Mouse (Mus musculus) CH12.LX (cell line): ENCODE measurements at regions not wholly inside any gene's neighbourhood (a gene's known extent, or its start where the extent isn't known, plus 50 kb on each side); places are given as distances from the start of the nearest gene placed in this dataset.

Source experiments
- DNase-seq: peaks from one replicate; pipeline ENCODE4 v3.0.0-alpha.2; 2013; ENCODE audit errors: extremely low read depth
- H3K27ac ChIP-seq: 2 replicates; pipeline ENCODE4 v1.5.1; 2012; ENCODE audit warnings: low read depth, mild to moderate bottlenecking, control low read depth, moderate library complexity; ENCODE audit not compliant: insufficient read depth
- H3K27me3 ChIP-seq: replicated peaks from 2 replicates; pipeline ENCODE3; 2012; ENCODE audit warnings: inconsistent platforms
- H3K36me3 ChIP-seq, 2 experiments: replicated peaks in 1 of 2; 2 replicates each; pipeline versions ENCODE3 to v1.6.1; 2012; ENCODE audit warnings: inconsistent platforms in 1 of 2, low read length in 1 of 2, mild to moderate bottlenecking in 1 of 2, mixed read lengths in 1 of 2, moderate library complexity in 1 of 2; ENCODE audit not compliant: control insufficient read depth in 1 of 2, insufficient read depth in 1 of 2
- H3K4me1 ChIP-seq, 2 experiments: 2 replicates each; pipeline ENCODE4 v1.6.1; 2012; ENCODE audit warnings: inconsistent platforms in 1 of 2, moderate library complexity in 1 of 2; ENCODE audit not compliant: insufficient read depth in 2 of 2, control insufficient read depth in 1 of 2
- H3K4me2 ChIP-seq: 2 replicates; pipeline ENCODE4 v1.6.1; 2012; ENCODE audit warnings: low read depth, mild to moderate bottlenecking, control low read depth; ENCODE audit not compliant: poor library complexity, insufficient read depth, severe bottlenecking
- H3K4me3 ChIP-seq, 3 experiments: fragments of 150-350 bp in 1 of 3; sonication (generic) in 1 of 3; replicated peaks in 1 of 3; 2 replicates each; pipeline versions ENCODE3 to v1.5.1; 2011 to 2012; ENCODE audit warnings: low read depth in 2 of 3, low read length in 2 of 3, mild to moderate bottlenecking in 2 of 3, moderate library complexity in 2 of 3, control low read depth in 1 of 3, improper control_type of control experiment in 1 of 3, inconsistent platforms in 1 of 3, mixed read lengths in 1 of 3; ENCODE audit not compliant: poor library complexity in 1 of 3
- H3K79me2 ChIP-seq: replicated peaks from 2 replicates; pipeline ENCODE4 v1.6.1; 2012; ENCODE audit warnings: mild to moderate bottlenecking, moderate library complexity; ENCODE audit not compliant: control insufficient read depth, poor library complexity, insufficient read depth, severe bottlenecking; ENCODE audit errors: extremely low read depth
- H3K9ac ChIP-seq: 2 replicates; pipeline ENCODE4 v1.6.1; 2012; ENCODE audit warnings: low read depth, mild to moderate bottlenecking, control low read depth, moderate library complexity; ENCODE audit not compliant: insufficient read depth
- H3K9me3 ChIP-seq: replicated peaks from 2 replicates; pipeline ENCODE3; 2012; ENCODE audit warnings: low read length, inconsistent platforms, mixed read lengths
- CHD1 ChIP-seq: IDR thresholded peaks from 2 replicates; pipeline ENCODE4 v1.6.1; 2012; ENCODE audit warnings: low read depth, low read length, improper control_type of control experiment, inconsistent platforms
- E2F4 ChIP-seq: IDR thresholded peaks from 2 replicates; pipeline ENCODE4 v1.6.1; 2011; ENCODE audit warnings: low read depth, low read length, improper control_type of control experiment; ENCODE audit not compliant: insufficient replicate concordance
- ELF1 ChIP-seq: IDR thresholded peaks from 2 replicates; pipeline ENCODE4 v1.6.1; 2014; ENCODE audit warnings: low read depth, mild to moderate bottlenecking, inconsistent platforms, low read length, improper control_type of control experiment
- ETS1 ChIP-seq: conservative IDR thresholded peaks from 2 replicates; pipeline ENCODE4 v1.6.1; 2012; ENCODE audit warnings: low read depth, mild to moderate bottlenecking, inconsistent platforms, low read length, improper control_type of control experiment, moderate library complexity
- GABPA ChIP-seq: IDR thresholded peaks from 2 replicates; pipeline ENCODE4 v1.6.1; 2012; ENCODE audit warnings: low read depth, low read length, improper control_type of control experiment, inconsistent platforms; ENCODE audit not compliant: insufficient replicate concordance
- HCFC1 ChIP-seq: IDR thresholded peaks from 2 replicates; pipeline ENCODE4 v1.6.1; 2012; ENCODE audit warnings: low read depth, mild to moderate bottlenecking, inconsistent platforms, low read length, improper control_type of control experiment
- KAT2A ChIP-seq: IDR thresholded peaks from 2 replicates; pipeline ENCODE4 v1.6.1; 2012; ENCODE audit warnings: low read length, improper control_type of control experiment, inconsistent platforms; ENCODE audit not compliant: insufficient replicate concordance
- MAZ ChIP-seq: IDR thresholded peaks from 2 replicates; pipeline ENCODE4 v1.6.1; 2012; ENCODE audit warnings: low read depth, mild to moderate bottlenecking, inconsistent platforms, low read length, improper control_type of control experiment, moderate library complexity
- MEF2A ChIP-seq: IDR thresholded peaks from 2 replicates; pipeline ENCODE4 v1.6.1; 2014; ENCODE audit warnings: low read depth, mild to moderate bottlenecking, inconsistent platforms, low read length, improper control_type of control experiment, borderline replicate concordance
- MXI1 ChIP-seq: IDR thresholded peaks from 2 replicates; pipeline ENCODE4 v1.6.1; 2011; ENCODE audit warnings: mild to moderate bottlenecking, low read depth, low read length, improper control_type of control experiment
- MYC ChIP-seq: IDR thresholded peaks from 2 replicates; pipeline ENCODE4 v1.6.1; 2011; ENCODE audit warnings: low read depth, mild to moderate bottlenecking, improper control_type of control experiment, low read length
- NELFE ChIP-seq: IDR thresholded peaks from 2 replicates; pipeline ENCODE4 v1.6.1; 2011; ENCODE audit warnings: low read depth, low read length, improper control_type of control experiment
- NRF1 ChIP-seq: IDR thresholded peaks from 2 replicates; pipeline ENCODE4 v1.6.1; 2014; ENCODE audit warnings: low read depth, mild to moderate bottlenecking, inconsistent platforms, low read length, improper control_type of control experiment, moderate library complexity
- POLR2AphosphoS2 ChIP-seq: IDR thresholded peaks from 2 replicates; pipeline ENCODE4 v1.6.1; 2011; ENCODE audit warnings: low read depth, low read length, improper control_type of control experiment
- RCOR1 ChIP-seq: conservative IDR thresholded peaks from 2 replicates; pipeline ENCODE4 v1.6.1; 2012; ENCODE audit warnings: low read depth, mild to moderate bottlenecking, inconsistent platforms, low read length, improper control_type of control experiment
- SIN3A ChIP-seq: IDR thresholded peaks from 2 replicates; pipeline ENCODE4 v1.6.1; 2012; ENCODE audit warnings: low read length, improper control_type of control experiment, inconsistent platforms
- SMC3 ChIP-seq: IDR thresholded peaks from 2 replicates; pipeline ENCODE4 v1.6.1; 2011; ENCODE audit warnings: low read depth, low read length, improper control_type of control experiment
- TBP ChIP-seq: conservative IDR thresholded peaks from 2 replicates; pipeline ENCODE4 v1.6.1; 2011; ENCODE audit warnings: low read depth, low read length, improper control_type of control experiment
- TCF12 ChIP-seq: IDR thresholded peaks from 2 replicates; pipeline ENCODE4 v1.6.1; 2014; ENCODE audit warnings: low read depth, mild to moderate bottlenecking, inconsistent platforms, low read length, improper control_type of control experiment
- UBTF ChIP-seq: IDR thresholded peaks from 2 replicates; pipeline ENCODE4 v1.6.1; 2012; ENCODE audit warnings: low read depth, mild to moderate bottlenecking, inconsistent platforms, low read length, improper control_type of control experiment, moderate library complexity
- USF2 ChIP-seq: conservative IDR thresholded peaks from 2 replicates; pipeline ENCODE4 v1.6.1; 2011; ENCODE audit warnings: low read depth, low read length, improper control_type of control experiment
- ZKSCAN1 ChIP-seq: IDR thresholded peaks from 2 replicates; pipeline ENCODE4 v1.6.1; 2012; ENCODE audit warnings: low read depth, inconsistent platforms, low read length, improper control_type of control experiment, borderline replicate concordance
- ZMIZ1 ChIP-seq: IDR thresholded peaks from 2 replicates; pipeline ENCODE4 v1.6.1; 2012; ENCODE audit warnings: low read depth, mild to moderate bottlenecking, inconsistent platforms, low read length, improper control_type of control experiment
- dilution Hi-C: fragments of 300-500 bp; cut with MboI; formaldehyde crosslinking; loops from 2 replicates; pipeline ENCODE4 v1.14.3; 2020; ENCODE audit warnings: low sequenced_read_pairs; ENCODE audit not compliant: extremely low pct_unique_long_range_greater_than_20kb, extremely low pct_ligation_motif_present
- in situ Hi-C: fragments of 300-500 bp; cut with MboI; formaldehyde crosslinking; loops from 3 replicates; pipeline ENCODE4 v1.14.3; 2019; ENCODE audit warnings: low sequenced_read_pairs, low pct_ligation_motif_present, low pct_unique_long_range_greater_than_20kb, mixed read lengths

DNA sequence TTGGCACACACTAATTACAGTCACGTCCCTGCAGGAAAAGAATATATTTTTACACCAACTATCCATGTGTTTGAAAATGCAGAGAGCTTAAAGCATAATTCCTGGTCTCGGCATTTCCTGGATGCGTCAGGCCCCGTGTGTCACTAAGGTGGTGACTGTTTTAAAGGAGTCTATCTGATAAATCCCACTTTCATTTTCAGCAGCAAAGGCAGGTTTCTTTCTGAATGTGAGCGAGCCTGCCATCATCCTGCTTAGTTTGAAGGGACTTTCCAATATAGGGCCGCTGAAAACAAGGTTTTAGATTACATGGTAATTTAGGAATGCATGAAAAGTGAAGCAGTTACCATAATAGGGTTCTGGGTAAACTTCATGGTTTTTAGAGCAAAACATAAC lies 77.5 kb upstream of the Arid5b start (continued):
- TF ChIP-seq SIN3A (no peak; the same call in 1 of the 2 replicates), NRF1 (no peak), ZKSCAN1 (no peak), NELFE (no peak), CHD1 (no peak; the same call in 1 of the 2 replicates), ELF1 (peak; percentile 67), UBTF (no peak), ETS1 (peak; percentile 78), ZMIZ1 (no peak), E2F4 (no peak), RCOR1 (no peak), USF2 (no peak), MXI1 (no peak), SMC3 (no peak), TBP (no peak), KAT2A (no peak), MYC (no peak; the same call in 1 of the 2 replicates), POLR2AphosphoS2 (no peak)

DNA sequence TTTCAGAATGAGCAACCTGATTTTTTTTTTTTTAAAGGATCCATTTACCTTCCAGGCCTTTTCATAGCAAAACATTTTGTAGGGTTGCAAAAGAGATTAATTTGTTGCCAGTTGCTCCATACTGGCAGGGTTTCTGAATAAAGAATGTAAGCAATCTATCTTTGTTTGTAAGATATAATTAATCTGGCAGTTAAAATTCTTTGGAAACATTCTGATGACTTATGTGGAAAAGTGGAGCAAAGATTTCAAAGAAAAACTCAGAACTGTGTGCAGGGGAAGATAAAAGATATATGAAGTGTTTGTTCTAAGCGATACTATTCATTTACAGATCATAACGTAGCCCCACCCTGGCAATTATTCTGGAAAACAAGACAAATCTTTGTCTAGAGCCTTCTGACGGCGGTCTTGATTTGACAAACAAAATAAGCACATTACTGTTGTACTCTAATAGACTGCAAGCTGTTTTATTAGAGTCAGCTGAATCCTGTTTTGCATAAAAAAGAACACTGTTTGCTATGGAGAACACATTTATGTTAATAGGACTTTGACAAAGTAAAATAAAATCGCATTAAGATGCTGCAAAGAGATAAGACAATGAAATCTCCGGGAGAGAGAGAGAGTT lies 77.0 kb upstream of the Arid5b start:
- Histone ChIP-seq H3K9me3 (no peaks in the 10 kb centered on the region), H3K36me3 (no peaks in the 10 kb centered on the region), H3K27me3 (no peaks in the 10 kb centered on the region), H3K79me2 (no peaks in the 10 kb centered on the region), H3K27ac (peak overlapping the region; percentile 62), H3K4me2 (peak overlapping the region; percentile 77), H3K4me3 (peak overlapping the region in 2 of 3 experiments; percentile 20 to 37), H3K9ac (peak overlapping the region; percentile 71), H3K4me1 (peaks cover 0 to 26% of the 10 kb centered on the region in 2 experiments; a peak in 2 of 4 replicates)
- no peak for DNase-seq
- in situ Hi-C loops = no loop called here
- TF ChIP-seq MAZ (no peak), MEF2A (no peak), NELFE (no peak), GABPA (no peak), HCFC1 (no peak), TCF12 (no peak)
- dilution Hi-C loops = no loop called here
